Mouse (Mus musculus) heart, adult 8-10 months (tissue): ENCODE data around the gene Arap2. TPM values are rescaled to one million over a fixed set of nuclear protein-coding genes. Genes with fewer than 3 reads are reported as not detected.

Source experiments
- DNase-seq: peaks from one replicate; pipeline ENCODE4 v3.0.0; 2022; ENCODE audit warnings: low spot score
- total RNA-seq, 4 experiments: library from RNA; stranded (reverse); gene quantifications; 2 replicates each; pipeline ENCODE4 v1.2.4; 2022

Arap2 gene
- total RNA-seq = 10 to 100 TPM in 2 of 4 experiments, 1 to 10 TPM in 2; 7.5 to 13.9 (median 10.7) TPM

- peak; percentile 60 for DNase-seq
Measured at GRCm38 (mm10) chr5:62765784-62766701, at the start of gene Arap2. Gene Arap2, minus strand, starts transcription at chr5:62766159.

- no peak for DNase-seq
Measured at GRCm38 (mm10) chr5:62815741-62816140, 49.8 kb upstream of the Arap2 start.

GRCm38 (mm10) chr5:62814072-62814414 lies 48.1 kb upstream of the Arap2 start:
- DNase-seq = no peak

GRCm38 (mm10) chr5:62813402-62814071 lies 47.6 kb upstream of the Arap2 start, which contains the start of gene Dthd1:
Gene Dthd1, plus strand, starts transcription at chr5:62813823.
- DNase-seq = no peak

GRCm38 (mm10) chr5:62792776-62793175 lies 26.8 kb upstream of the Arap2 start:
- no peak for DNase-seq

GRCm38 (mm10) chr5:62790921-62791564 lies 25.1 kb upstream of the Arap2 start:
- DNase-seq = no peak

- no peak for DNase-seq
Measured at GRCm38 (mm10) chr5:62786809-62787208, 20.9 kb upstream of the Arap2 start.

GRCm38 (mm10) chr5:62778682-62779081 lies 12.7 kb upstream of the Arap2 start:
- DNase-seq = no peak

GRCm38 (mm10) chr5:62777804-62778203 lies 11.8 kb upstream of the Arap2 start:
- DNase-seq = no peak

- no peak for DNase-seq
Measured at GRCm38 (mm10) chr5:62771775-62772599, 6.0 kb upstream of the Arap2 start.

- no peak for DNase-seq
Measured at GRCm38 (mm10) chr5:62765459-62765783, 538 bp downstream of the Arap2 start.

GRCm38 (mm10) chr5:62764161-62764560 lies 1.8 kb downstream of the Arap2 start:
- DNase-seq = no peak

GRCm38 (mm10) chr5:62763046-62763445 lies 2.9 kb downstream of the Arap2 start:
- no peak for DNase-seq

- DNase-seq = no peak
Measured at GRCm38 (mm10) chr5:62762298-62762960, 3.5 kb downstream of the Arap2 start.

GRCm38 (mm10) chr5:62760791-62761504 lies 5.0 kb downstream of the Arap2 start:
- DNase-seq = no peak

GRCm38 (mm10) chr5:62755808-62756527 lies 10.0 kb downstream of the Arap2 start:
- DNase-seq = no peak

- DNase-seq = no peak
Measured at GRCm38 (mm10) chr5:62752934-62753333, 13.0 kb downstream of the Arap2 start.

- DNase-seq = no peak
Measured at GRCm38 (mm10) chr5:62751692-62752091, 14.3 kb downstream of the Arap2 start.

- no peak for DNase-seq
Measured at GRCm38 (mm10) chr5:62748168-62748567, 17.8 kb downstream of the Arap2 start.
